Comparison of ENCODE assay signal across 17 mouse cellular contexts in the genomic region with DNA sequence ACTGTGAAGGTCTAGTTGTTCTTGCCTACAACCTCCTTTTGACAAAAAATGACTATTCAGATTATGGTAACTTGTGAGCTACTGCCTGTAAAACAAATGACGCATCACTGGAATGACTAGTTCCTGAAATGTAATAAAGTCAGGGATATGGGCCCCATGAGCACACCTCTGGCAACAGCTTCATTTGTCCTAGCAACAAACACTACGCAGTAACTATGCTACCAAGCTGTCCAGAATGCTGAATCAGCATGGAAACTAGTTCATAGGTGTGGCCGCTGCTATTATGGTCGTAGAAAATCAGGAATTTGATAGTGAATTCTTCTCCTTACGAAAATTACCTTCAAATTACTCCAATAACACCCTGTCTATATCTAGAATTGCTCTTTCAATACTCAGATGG.
"Had no signal": no experiment of that assay in that cellular context is flagged by ENCODE, and none has a peak within 500 bp of the region (broad histone marks: within the 10 kb centered on the region; RNA-seq: fewer than 3 reads in every experiment).

No protein-coding gene starts in this region.

- H3K9me3 ChIP-seq: lung, embryonic 15.5 days; midbrain, embryonic 13.5 days; midbrain, embryonic 15.5 days; stomach, embryonic 15.5 days had no signal

- DNase-seq: liver, postnatal 0 days; lung, adult 2 months; lung, postnatal 14 days; lung, postnatal 36 days; right cerebral cortex, postnatal 14 days; thymus, adult 2 months; thymus, postnatal 25 days; thymus, postnatal 4 days had no signal

- H3K27me3 ChIP-seq: lung, embryonic 15.5 days; megakaryocyte, embryonic 14.5 days; midbrain, embryonic 13.5 days; midbrain, embryonic 15.5 days; stomach, embryonic 15.5 days had no signal

- H3K4me2 ChIP-seq: lung, embryonic 15.5 days; midbrain, embryonic 11.5 days; midbrain, embryonic 13.5 days; midbrain, embryonic 15.5 days; stomach, embryonic 15.5 days had no signal

- H3K9ac ChIP-seq: liver, postnatal 0 days; lung, embryonic 15.5 days; midbrain, embryonic 13.5 days; midbrain, embryonic 15.5 days; stomach, embryonic 15.5 days had no signal

- H3K4me3 ChIP-seq: lung, embryonic 15.5 days; megakaryocyte, embryonic 14.5 days; midbrain, embryonic 13.5 days; midbrain, embryonic 15.5 days; stomach, embryonic 15.5 days had no signal

- H3K27ac ChIP-seq: lung, embryonic 15.5 days; macrophage; midbrain, embryonic 13.5 days; midbrain, embryonic 15.5 days; stomach, embryonic 15.5 days; stomach, postnatal 0 days had no signal

- ATAC-seq: liver, postnatal 0 days; lung, postnatal 0 days; midbrain, embryonic 13.5 days; midbrain, embryonic 15.5 days had no signal

- H3K4me1 ChIP-seq: megakaryocyte, embryonic 14.5 days; stomach, embryonic 15.5 days had no signal

- H3K36me3 ChIP-seq: lung, embryonic 15.5 days; midbrain, embryonic 13.5 days; midbrain, embryonic 15.5 days; stomach, embryonic 15.5 days had no signal
